Mouse (Mus musculus) adrenal gland, postnatal 36 days (tissue): ENCODE data around the gene Znrf4. TPM values are rescaled to one million over a fixed set of nuclear protein-coding genes. Genes with fewer than 3 reads are reported as not detected.

Experiments used
- DNase-seq, 2 experiments: peaks; one replicate each; pipeline ENCODE4 v3.0.0; 2021; ENCODE audit warnings: mixed read lengths in 1 of 2
- long read RNA-seq, 2 experiments: library from polyadenylated mRNA; stranded (forward); transcript quantifications; one replicate each; pipeline ENCODE4 v2.0.0; 2021; ENCODE audit warnings: borderline sequencing depth in 2 of 2
- total RNA-seq, 2 experiments: library from RNA; stranded (reverse); gene quantifications; 2 replicates each; pipeline ENCODE4 v1.2.3; 2021

Znrf4 gene
- total RNA-seq = not detected
- long read RNA-seq, experiment 1 = 0 reads
- long read RNA-seq, experiment 2 = 0 reads

DNA sequence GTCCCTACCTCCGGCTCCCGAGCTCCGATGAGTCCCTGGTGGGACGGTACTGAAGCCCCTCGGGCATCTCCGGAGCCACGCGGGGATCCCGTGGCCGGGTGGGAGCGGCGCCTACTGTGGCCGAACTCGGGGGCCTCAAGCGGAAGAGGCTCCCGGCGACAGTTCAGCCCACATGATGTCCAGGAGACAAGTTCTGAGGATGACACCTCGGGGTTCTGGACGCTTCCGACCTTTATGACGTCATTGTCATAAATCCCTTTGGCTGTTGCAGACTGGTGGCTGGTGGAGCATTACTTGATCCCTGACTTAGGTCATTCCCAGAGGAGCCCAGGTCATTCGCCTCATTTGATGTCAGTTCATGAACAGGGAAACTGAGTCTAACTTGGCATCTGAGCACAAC lies at the start of gene Znrf4:
Gene Znrf4 (minus strand): TSS at position 122 of the 400 bp plus-strand sequence.
- DNase-seq = no peak

DNA sequence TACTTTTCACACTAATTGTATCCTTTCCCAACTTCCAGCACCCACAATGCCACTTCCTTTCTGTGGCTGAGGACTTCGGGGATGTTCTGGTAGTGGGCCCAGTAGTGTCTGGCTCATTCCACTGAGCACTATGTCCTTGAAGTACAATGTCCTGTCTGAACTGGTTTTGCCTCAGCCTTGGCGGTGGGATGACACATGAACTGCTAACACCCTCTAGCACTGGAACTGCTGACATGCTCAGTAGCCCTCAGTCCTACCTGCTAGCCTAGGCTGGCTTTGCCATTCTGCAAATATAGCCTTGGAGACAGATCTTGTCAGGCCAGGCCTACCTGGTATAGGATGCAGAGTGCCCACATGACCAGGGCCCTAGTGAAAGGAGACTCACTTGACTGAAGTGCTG lies 49.6 kb upstream of the Znrf4 start:
- peak; percentile 59 to 63 for DNase-seq

- no peak for DNase-seq
These were observed 47.9 kb upstream of the Znrf4 start for GRCm38 (mm10) chr17:56560131-56560530.

GRCm38 (mm10) chr17:56559386-56559785 lies 47.2 kb upstream of the Znrf4 start:
- DNase-seq = peak in 1 of 2 experiments; percentile 33

GRCm38 (mm10) chr17:56558448-56558847 lies 46.2 kb upstream of the Znrf4 start:
- DNase-seq = peak; percentile 71 to 82

DNA sequence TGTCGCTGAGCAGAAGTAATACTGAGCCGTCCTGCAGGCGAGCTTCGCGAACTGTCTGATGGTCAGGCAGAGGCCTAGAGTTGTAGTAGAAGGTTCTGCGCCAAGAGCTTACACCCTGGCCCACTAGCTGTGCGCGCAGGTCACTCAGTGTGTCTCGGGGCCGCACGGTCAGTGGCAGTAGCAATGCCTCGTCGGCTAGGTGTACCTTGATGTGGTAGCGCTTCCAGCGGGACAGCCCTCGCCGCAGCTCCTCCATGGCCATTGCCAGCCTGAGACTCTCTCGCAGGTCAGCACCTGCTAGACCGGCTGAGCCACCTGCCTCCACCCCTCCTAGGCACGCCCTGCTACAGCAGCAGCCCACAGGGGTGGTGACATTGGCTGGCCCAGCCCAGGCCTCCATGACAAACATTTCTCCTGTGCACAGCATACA lies 41.9 kb upstream of the Znrf4 start, which contains the start of gene Gm20219:
Gene Gm20219 (minus strand): TSS at position 266 of the 430 bp plus-strand sequence.
- no peak for DNase-seq

GRCm38 (mm10) chr17:56552781-56553363 lies 40.6 kb upstream of the Znrf4 start:
- DNase-seq = peak; percentile 65 to 71

- no peak for DNase-seq
These were observed 39.8 kb upstream of the Znrf4 start for GRCm38 (mm10) chr17:56551841-56552581.

GRCm38 (mm10) chr17:56550784-56551475 lies 38.7 kb upstream of the Znrf4 start:
- no peak for DNase-seq

GRCm38 (mm10) chr17:56548605-56549105 lies 36.4 kb upstream of the Znrf4 start:
- DNase-seq = no peak

DNA sequence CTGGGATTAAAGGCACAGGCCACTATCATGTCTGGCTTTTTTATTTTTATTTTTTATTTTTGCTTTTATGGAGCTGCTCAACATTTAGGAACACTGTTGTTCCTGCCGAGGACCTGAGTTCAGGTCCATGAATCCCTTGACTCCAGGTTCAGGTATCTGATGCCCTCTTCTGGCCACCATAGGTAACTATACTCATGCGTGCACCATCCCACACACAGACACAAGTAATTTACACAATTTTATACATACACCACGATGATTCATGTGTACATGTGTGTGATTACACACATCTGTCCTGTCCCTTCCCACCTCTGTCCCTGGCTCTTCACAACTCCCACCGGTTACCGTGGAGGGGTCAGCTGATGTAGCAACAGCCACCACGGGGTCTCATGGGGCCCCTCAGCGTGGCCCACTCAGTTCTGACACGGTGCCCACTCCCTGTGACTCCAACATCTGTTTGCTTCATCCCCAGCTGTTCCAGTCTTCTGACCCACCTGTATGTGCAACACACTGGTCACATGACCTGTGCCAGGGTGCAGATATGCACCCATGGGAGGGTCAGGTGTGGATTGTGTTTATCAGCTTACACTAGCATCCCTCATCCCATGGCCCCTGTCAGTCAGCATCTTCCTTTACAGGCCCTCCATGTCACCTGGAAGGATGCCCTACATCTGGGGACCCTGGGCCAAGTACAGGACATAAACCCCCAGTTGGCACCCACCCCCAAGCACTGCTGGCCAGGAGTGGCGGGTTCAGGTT lies 35.8 kb upstream of the Znrf4 start:
- no peak for DNase-seq

GRCm38 (mm10) chr17:56547116-56547845 lies 35.0 kb upstream of the Znrf4 start:
- no peak for DNase-seq

DNA sequence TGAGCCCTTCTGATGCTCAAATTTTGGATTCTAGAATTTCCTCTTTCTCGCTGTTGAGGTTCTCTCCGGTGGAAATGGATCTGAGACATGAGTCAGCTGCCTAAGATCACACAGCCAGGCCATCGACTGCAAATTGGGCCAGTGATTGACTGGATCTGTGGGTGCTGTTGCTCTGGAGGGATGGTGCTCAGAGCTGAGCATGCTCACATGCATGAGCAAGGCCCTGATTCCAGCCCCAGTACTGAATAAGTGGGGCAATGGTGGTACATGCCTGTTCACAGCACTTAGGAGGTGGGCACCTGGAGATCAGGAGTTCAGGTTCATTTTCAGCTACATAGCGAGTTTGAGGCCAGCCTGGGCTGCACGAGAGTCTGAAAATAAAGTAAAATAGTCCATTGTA lies 34.3 kb upstream of the Znrf4 start:
- no peak for DNase-seq

GRCm38 (mm10) chr17:56545945-56546344 lies 33.7 kb upstream of the Znrf4 start:
- DNase-seq = no peak

GRCm38 (mm10) chr17:56544699-56545387 lies 32.6 kb upstream of the Znrf4 start:
- no peak for DNase-seq

DNA sequence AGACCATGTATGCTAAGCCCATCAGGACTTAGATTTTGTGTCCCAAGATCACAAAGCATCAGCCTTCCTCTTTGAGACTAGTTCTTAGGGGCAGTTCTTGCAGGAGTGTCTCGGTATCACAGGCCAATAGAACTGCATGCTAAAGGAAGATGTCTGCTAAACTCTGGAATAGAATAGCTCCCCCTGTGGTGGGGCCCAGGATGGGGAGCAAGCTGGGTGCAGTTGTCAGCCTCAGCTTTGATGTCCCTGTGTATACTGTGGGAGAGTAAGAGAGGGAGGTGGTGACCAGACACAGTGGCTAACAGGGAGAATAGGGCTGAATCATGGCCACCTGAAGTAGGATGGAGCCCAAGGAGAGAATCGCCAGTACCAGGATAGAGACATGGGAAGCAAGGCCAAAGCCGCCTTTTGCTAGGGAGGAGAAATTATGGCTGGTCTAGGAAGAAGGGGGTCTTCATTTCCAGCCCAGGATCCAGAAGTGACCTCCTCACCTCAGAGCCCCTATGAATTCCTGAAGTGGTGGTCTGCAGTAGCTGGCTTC lies 31.5 kb upstream of the Znrf4 start:
- DNase-seq = no peak

GRCm38 (mm10) chr17:56542736-56543135 lies 30.5 kb upstream of the Znrf4 start:
- DNase-seq = no peak

DNA sequence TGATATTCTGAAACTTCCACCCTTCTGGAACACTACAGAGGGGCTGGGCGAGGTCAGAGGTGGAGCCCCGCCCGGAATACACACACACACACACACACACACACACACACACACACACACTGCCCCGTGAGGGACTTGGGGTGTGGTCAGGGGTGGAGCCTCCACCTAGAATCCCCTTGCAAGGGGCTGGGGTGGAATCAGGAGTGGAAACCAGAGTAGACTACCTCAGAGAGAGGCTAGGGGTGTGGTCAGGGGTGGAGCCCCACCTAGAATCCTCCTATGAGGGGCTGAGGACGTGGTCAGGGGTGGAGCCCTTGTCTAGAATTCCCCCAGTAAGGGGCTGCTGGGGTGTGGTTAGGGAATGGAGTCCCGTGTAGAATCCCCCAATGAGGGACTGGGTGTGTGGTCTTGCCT lies 28.3 kb upstream of the Znrf4 start:
- DNase-seq = no peak

- DNase-seq = no peak
These were observed 25.7 kb upstream of the Znrf4 start for GRCm38 (mm10) chr17:56537912-56538311.

DNA sequence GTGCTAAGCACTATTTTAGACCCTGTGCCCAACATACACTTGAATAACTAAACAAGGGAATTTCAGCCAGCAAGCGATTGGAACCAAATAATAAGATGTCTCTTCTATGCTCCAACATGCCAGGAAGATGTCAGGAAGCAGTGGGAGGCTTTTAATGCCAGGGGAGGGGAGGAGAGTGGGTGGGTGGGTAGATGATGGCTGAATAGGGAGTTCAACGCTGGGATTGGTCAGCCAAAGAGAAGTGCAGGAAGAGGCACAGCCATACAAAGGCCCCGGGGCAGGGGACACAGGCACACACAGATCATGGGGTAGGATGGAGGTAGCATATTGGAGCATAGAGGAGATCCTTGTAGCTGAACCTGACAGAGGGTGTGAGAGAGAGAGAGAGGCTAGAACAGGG lies 24.6 kb upstream of the Znrf4 start:
- no peak for DNase-seq
